Comparison of ENCODE assay signal across 21 mouse cellular contexts in genomic region chr5:132318026-132318765, GRCm38 (mm10).
DNase-seq lines count a peak whose midpoint lies in the region; ATAC-seq lines count a peak whose summit lies in the region.
"Had no signal": no experiment of that assay in that cellular context is flagged by ENCODE, and none has a peak within 500 bp of the region (broad histone marks: within the 10 kb centered on the region; RNA-seq: fewer than 3 reads in every experiment).

No protein-coding gene starts in this region.

- H3K27ac ChIP-seq in midbrain, embryonic 13.5 days, result no peak overlapping the region
- no peak overlapping the region for H3K27ac ChIP-seq in intestine, embryonic 15.5 days
- H3K27ac ChIP-seq: embryonic facial prominence, embryonic 12.5 days; forebrain, embryonic 12.5 days; heart, adult 2 months; heart, embryonic 15.5 days; hindbrain, embryonic 10.5 days; hindbrain, embryonic 14.5 days had no signal

- no peaks in the 10 kb centered on the region for H3K27me3 ChIP-seq in midbrain, embryonic 13.5 days
- H3K27me3 ChIP-seq in intestine, embryonic 15.5 days (replicated peaks), result no peaks in the 10 kb centered on the region
- H3K27me3 ChIP-seq: embryonic facial prominence, embryonic 12.5 days; forebrain, embryonic 12.5 days; heart, embryonic 15.5 days had no signal

- H3K9me3 ChIP-seq in midbrain, embryonic 13.5 days, result no peaks in the 10 kb centered on the region
- no peaks in the 10 kb centered on the region for H3K9me3 ChIP-seq in intestine, embryonic 15.5 days
- H3K9me3 ChIP-seq: embryonic facial prominence, embryonic 12.5 days; forebrain, embryonic 12.5 days; heart, embryonic 15.5 days; hindbrain, embryonic 10.5 days had no signal

- peaks cover 53% of the 10 kb centered on the region for H3K4me1 ChIP-seq in midbrain, embryonic 13.5 days (replicated peaks)
- no peaks in the 10 kb centered on the region for H3K4me1 ChIP-seq in intestine, embryonic 15.5 days (replicated peaks)

- DNase-seq in heart, adult 11 months, result peak; percentile 75
- DNase-seq in heart, postnatal 36 days, result no peak
- peak; percentile 45 for DNase-seq in cerebellum, adult 18-20 months
- DNase-seq in cerebellum, adult 9-11 months, result peak; percentile 50
- DNase-seq in cerebellum, postnatal 36 days, result peak; percentile 24 to 48
- no peak for DNase-seq in lung, adult 18-20 months
- DNase-seq: adrenal gland, postnatal 25 days; gastrocnemius, postnatal 10 days; heart, adult 2 months; heart, postnatal 14 days; kidney, adult 2 months had no signal

- 86% methylated on average over 9 of the region's 9 CpGs for WGBS in midbrain, embryonic 13.5 days
- WGBS in intestine, embryonic 15.5 days, result 84% methylated on average over 9 of the region's 9 CpGs

- no peaks in the 10 kb centered on the region for H3K36me3 ChIP-seq in midbrain, embryonic 13.5 days
- no peaks in the 10 kb centered on the region for H3K36me3 ChIP-seq in intestine, embryonic 15.5 days
- H3K36me3 ChIP-seq: embryonic facial prominence, embryonic 12.5 days; forebrain, embryonic 12.5 days; heart, embryonic 15.5 days; hindbrain, embryonic 10.5 days had no signal

- ATAC-seq in midbrain, embryonic 13.5 days, result no peak
- ATAC-seq in intestine, embryonic 15.5 days, result no peak
- ATAC-seq: forebrain, embryonic 16.5 days; intestine, embryonic 16.5 days had no signal

- no peak overlapping the region for H3K4me3 ChIP-seq in midbrain, embryonic 13.5 days (replicated peaks)
- H3K4me3 ChIP-seq in intestine, embryonic 15.5 days (replicated peaks), result no peak overlapping the region
- H3K4me3 ChIP-seq: embryonic facial prominence, embryonic 12.5 days; forebrain, embryonic 12.5 days; heart, adult 2 months; heart, embryonic 15.5 days; hindbrain, embryonic 10.5 days had no signal

- H3K4me2 ChIP-seq in midbrain, embryonic 13.5 days (replicated peaks), result no peak overlapping the region
- H3K4me2 ChIP-seq in intestine, embryonic 15.5 days (replicated peaks), result no peak overlapping the region
- H3K4me2 ChIP-seq: embryonic facial prominence, embryonic 12.5 days; forebrain, embryonic 12.5 days; heart, embryonic 11.5 days; heart, embryonic 15.5 days; hindbrain, embryonic 14.5 days had no signal

- no peak overlapping the region for H3K9ac ChIP-seq in midbrain, embryonic 13.5 days (replicated peaks)
- H3K9ac ChIP-seq in intestine, embryonic 15.5 days, result no peak overlapping the region
- H3K9ac ChIP-seq: embryonic facial prominence, embryonic 12.5 days; forebrain, embryonic 12.5 days; heart, embryonic 15.5 days; hindbrain, embryonic 14.5 days had no signal

- intact Hi-C loops in heart, postnatal 36 days (cut with DNase I), result no loop called here

Comparison
In these comparisons a context has a peak if more than half of its experiments do, and no peak if none do; other contexts are left out.
1. DNase-seq: peak in heart, adult 11 months (single experiment), cerebellum, adult 18-20 months (2 of 2), cerebellum, adult 9-11 months (single experiment) and cerebellum, postnatal 36 days (2 of 2); none in heart, postnatal 36 days (0 of 2) and lung, adult 18-20 months (0 of 2).